Mouse (Mus musculus): ENCODE measurements around the gene Ank3. TPM values are rescaled to one million over a fixed set of nuclear protein-coding genes. Genes with fewer than 3 reads are reported as not detected.

Ank3 gene
- polyA plus RNA-seq, 1 experiment from 2014 or later, result 150 TPM

DNA sequence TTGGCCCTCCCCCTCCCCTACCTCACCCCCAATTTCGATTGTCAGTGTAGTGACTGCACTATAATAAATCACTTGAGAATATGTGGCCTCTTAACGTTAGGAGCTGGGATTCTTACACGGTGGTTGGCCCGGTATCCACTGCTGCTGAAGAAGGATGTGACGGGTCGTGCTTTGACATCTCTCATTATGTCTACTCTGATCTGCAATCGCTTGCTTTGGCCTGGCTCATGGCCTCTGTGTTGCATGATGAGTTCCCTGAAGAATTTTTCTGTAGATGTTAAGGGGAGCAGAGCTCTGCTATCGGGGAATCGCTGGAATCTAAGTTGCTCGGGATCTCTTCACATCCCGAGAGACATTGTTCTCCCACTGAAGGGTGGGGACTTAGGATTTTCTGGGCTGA is 354.9 kb downstream of the Ank3 start:
- no peak overlapping the region for H3K4me3 ChIP-seq (replicated peaks; ENCODE audit: low read depth, low read length)
- DNase-seq (peak; percentile 31), ATAC-seq (ENCODE audit: low FRiP score, low TSS enrichment) (no peak)

DNA sequence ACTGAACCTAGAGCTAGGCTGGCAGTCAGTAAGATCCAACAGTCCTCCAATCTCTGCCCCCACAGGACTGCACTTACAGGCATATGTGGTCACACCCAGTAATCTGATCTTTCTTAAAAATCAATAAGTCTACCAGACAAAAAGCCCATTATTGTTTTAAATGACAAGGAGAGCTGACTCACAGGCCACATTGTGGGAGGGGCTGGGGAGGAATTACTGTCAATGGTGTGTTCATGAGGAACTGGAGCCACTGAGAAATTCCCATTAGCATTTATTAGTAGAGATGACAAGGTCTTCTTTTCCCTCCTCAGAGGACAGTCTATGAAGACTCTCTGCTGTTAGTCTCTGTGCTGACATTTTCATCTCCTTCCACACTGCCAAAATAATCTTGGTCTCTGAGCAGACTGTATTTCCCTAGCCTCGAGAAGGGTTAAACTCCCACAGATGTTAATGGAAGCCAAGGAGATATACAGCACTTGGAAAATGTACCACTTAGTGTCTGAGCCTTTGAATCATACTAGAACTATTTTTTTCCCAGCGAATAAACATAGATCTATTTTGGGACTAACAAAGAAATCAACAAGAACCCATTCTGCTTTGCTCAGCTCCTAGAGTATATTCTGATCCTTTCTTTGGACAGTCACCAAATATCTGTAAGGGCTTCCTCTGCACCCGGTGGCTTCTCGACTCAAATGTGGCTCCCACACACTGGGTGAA is 358.5 kb downstream of the Ank3 start:
- Histone ChIP-seq H3K27ac (replicated peaks; ENCODE audit: low read depth, low read length) (no peak overlapping the region), H3K9ac (replicated peaks; ENCODE audit: low read length) (no peak overlapping the region), H3K4me2 (ENCODE audit: low read length) (no peak overlapping the region), H3K4me3 (replicated peaks; ENCODE audit: low read depth, low read length) (no peak overlapping the region), H3K4me1 (ENCODE audit: control insufficient read depth, insufficient read depth, low read length) (no peaks in the 10 kb centered on the region), H3K9me3 (ENCODE audit: control insufficient read depth, low read length) (no peaks in the 10 kb centered on the region), H3K27me3 (ENCODE audit: control insufficient read depth, insufficient read depth, low read length) (no peaks in the 10 kb centered on the region), H3K36me3 (ENCODE audit: control insufficient read depth, insufficient read depth, low read length) (no peaks in the 10 kb centered on the region)
- ATAC-seq (ENCODE audit: low FRiP score, low TSS enrichment), result no peak
- WGBS, result 90% methylated on average over 4 of the region's 4 CpGs
- DNase-seq, result no peak

More for the DNA sequence above, 354.9 kb downstream of the Ank3 start:
- Histone ChIP-seq H3K27me3 (ENCODE audit: control insufficient read depth, insufficient read depth, low read length) (no peaks in the 10 kb centered on the region), H3K4me2 (ENCODE audit: low read length) (no peak overlapping the region), H3K9me3 (ENCODE audit: control insufficient read depth, low read length) (no peaks in the 10 kb centered on the region), H3K9ac (replicated peaks; ENCODE audit: low read length) (no peak overlapping the region), H3K36me3 (ENCODE audit: control insufficient read depth, insufficient read depth, low read length) (no peaks in the 10 kb centered on the region), H3K27ac (replicated peaks; ENCODE audit: low read depth, low read length) (no peak overlapping the region), H3K4me1 (ENCODE audit: control insufficient read depth, insufficient read depth, low read length) (0 out of 2 replicates have a peak, but pooled peaks cover 15% of the 10 kb centered on the region)
- 68% methylated on average over 11 of the region's 11 CpGs for WGBS

DNA sequence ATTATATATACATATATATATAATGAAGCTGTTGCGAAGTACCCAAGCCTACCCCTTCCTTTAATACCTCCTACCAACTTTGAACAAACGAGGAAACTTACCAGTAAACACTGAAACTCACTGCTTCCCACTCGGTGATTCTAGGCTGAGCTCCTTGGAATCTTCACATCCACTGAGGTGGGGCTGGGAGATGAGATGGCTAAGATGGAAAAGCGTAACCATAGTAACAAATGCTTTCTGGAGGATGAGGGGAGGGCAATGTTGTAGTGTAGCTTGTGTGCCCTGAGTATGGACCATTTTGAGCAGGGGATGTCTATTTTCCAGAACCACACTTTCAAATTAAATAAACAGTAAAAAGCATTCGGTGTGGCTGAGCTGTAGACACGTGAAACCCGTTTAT is 364.4 kb downstream of the Ank3 start:
- H3K27ac ChIP-seq (replicated peaks; ENCODE audit: low read depth, low read length), result no peak overlapping the region
- WGBS, result 71% methylated on average over 7 of the region's 7 CpGs
- H3K36me3 ChIP-seq (ENCODE audit: control insufficient read depth, insufficient read depth, low read length), result no peaks in the 10 kb centered on the region
- H3K4me3 ChIP-seq (replicated peaks; ENCODE audit: low read depth, low read length), result no peak overlapping the region
- H3K9me3 ChIP-seq (ENCODE audit: control insufficient read depth, low read length), result no peaks in the 10 kb centered on the region
- DNase-seq, result peak; percentile 43
- ATAC-seq (ENCODE audit: low FRiP score, low TSS enrichment), result no peak
- peaks cover 7% of the 10 kb centered on the region; the same call in 1 of the 2 replicates for H3K4me1 ChIP-seq (ENCODE audit: control insufficient read depth, insufficient read depth, low read length)
- H3K4me2 ChIP-seq (ENCODE audit: low read length), result no peak overlapping the region
- no peak overlapping the region for H3K9ac ChIP-seq (replicated peaks; ENCODE audit: low read length)
- no peaks in the 10 kb centered on the region for H3K27me3 ChIP-seq (ENCODE audit: control insufficient read depth, insufficient read depth, low read length)

- 58% methylated on average over 4 of the region's 4 CpGs for WGBS
- no peaks in the 10 kb centered on the region for H3K27me3 ChIP-seq (ENCODE audit: control insufficient read depth, insufficient read depth, low read length)
- H3K4me1 ChIP-seq (ENCODE audit: control insufficient read depth, insufficient read depth, low read length), result peaks cover 7% of the 10 kb centered on the region; the same call in 1 of the 2 replicates
- 0 out of 2 replicates have a peak overlapping the region, but pooled peaks have one; percentile 26 for H3K27ac ChIP-seq (replicated peaks; ENCODE audit: low read depth, low read length)
- H3K4me2 ChIP-seq (ENCODE audit: low read length), result no peak overlapping the region
- no peak overlapping the region for H3K9ac ChIP-seq (replicated peaks; ENCODE audit: low read length)
- DNase-seq (no peak), ATAC-seq (ENCODE audit: low FRiP score, low TSS enrichment) (no peak)
- H3K36me3 ChIP-seq (ENCODE audit: control insufficient read depth, insufficient read depth, low read length), result no peaks in the 10 kb centered on the region
- H3K9me3 ChIP-seq (ENCODE audit: control insufficient read depth, low read length), result no peaks in the 10 kb centered on the region
- H3K4me3 ChIP-seq (replicated peaks; ENCODE audit: low read depth, low read length), result no peak overlapping the region
These were observed 365.8 kb downstream of the Ank3 start for GRCm38 (mm10) chr10:69764402-69764801.

- 91% methylated on average over 12 of the region's 12 CpGs for WGBS
- DNase-seq (no peak), ATAC-seq (ENCODE audit: low FRiP score, low TSS enrichment) (no peak)
- Histone ChIP-seq H3K4me3 (replicated peaks; ENCODE audit: low read depth, low read length) (no peak overlapping the region), H3K9ac (replicated peaks; ENCODE audit: low read length) (no peak overlapping the region), H3K27ac (replicated peaks; ENCODE audit: low read depth, low read length) (no peak overlapping the region), H3K36me3 (ENCODE audit: control insufficient read depth, insufficient read depth, low read length) (no peaks in the 10 kb centered on the region), H3K9me3 (ENCODE audit: control insufficient read depth, low read length) (no peaks in the 10 kb centered on the region), H3K27me3 (ENCODE audit: control insufficient read depth, insufficient read depth, low read length) (no peaks in the 10 kb centered on the region), H3K4me1 (ENCODE audit: control insufficient read depth, insufficient read depth, low read length) (no peaks in the 10 kb centered on the region), H3K4me2 (ENCODE audit: low read length) (no peak overlapping the region)
These were observed 378.6 kb downstream of the Ank3 start for GRCm38 (mm10) chr10:69777065-69777645.

GRCm38 (mm10) chr10:69777736-69778135 is 379.2 kb downstream of the Ank3 start:
- no peaks in the 10 kb centered on the region for H3K4me1 ChIP-seq (ENCODE audit: control insufficient read depth, insufficient read depth, low read length)
- H3K27ac ChIP-seq (replicated peaks; ENCODE audit: low read depth, low read length), result no peak overlapping the region
- no peak overlapping the region for H3K4me2 ChIP-seq (ENCODE audit: low read length)
- H3K9ac ChIP-seq (replicated peaks; ENCODE audit: low read length), result no peak overlapping the region
- ATAC-seq (ENCODE audit: low FRiP score, low TSS enrichment) (no peak), DNase-seq (no peak)
- H3K36me3 ChIP-seq (ENCODE audit: control insufficient read depth, insufficient read depth, low read length), result no peaks in the 10 kb centered on the region
- H3K27me3 ChIP-seq (ENCODE audit: control insufficient read depth, insufficient read depth, low read length), result no peaks in the 10 kb centered on the region
- WGBS, result 83% methylated on average over 11 of the region's 11 CpGs
- no peaks in the 10 kb centered on the region for H3K9me3 ChIP-seq (ENCODE audit: control insufficient read depth, low read length)
- no peak overlapping the region for H3K4me3 ChIP-seq (replicated peaks; ENCODE audit: low read depth, low read length)

DNA sequence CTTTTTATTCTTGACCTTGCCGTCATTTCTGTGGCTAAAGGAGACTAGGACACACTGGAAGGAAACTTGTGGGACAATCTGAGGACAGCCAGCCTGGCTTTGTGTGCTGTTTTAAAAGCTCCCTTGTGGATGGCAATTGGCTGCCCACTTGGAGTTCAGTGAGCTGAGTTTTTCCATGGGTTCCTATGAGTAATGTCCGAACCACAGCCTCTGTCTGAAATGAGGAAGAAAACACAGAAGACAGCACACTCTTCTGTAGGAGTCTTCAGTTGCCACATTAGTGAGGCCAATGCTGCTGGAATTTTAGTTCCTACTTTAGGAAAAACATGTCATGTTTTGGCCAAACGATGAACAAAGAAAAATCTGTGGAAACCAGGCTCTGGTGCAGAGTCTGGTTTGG is 380.7 kb downstream of the Ank3 start:
- Histone ChIP-seq H3K9me3 (ENCODE audit: control insufficient read depth, low read length) (no peaks in the 10 kb centered on the region; the same call in 1 of the 2 replicates), H3K27ac (replicated peaks; ENCODE audit: low read depth, low read length) (no peak overlapping the region), H3K27me3 (ENCODE audit: control insufficient read depth, insufficient read depth, low read length) (no peaks in the 10 kb centered on the region), H3K36me3 (ENCODE audit: control insufficient read depth, insufficient read depth, low read length) (no peaks in the 10 kb centered on the region), H3K4me3 (replicated peaks; ENCODE audit: low read depth, low read length) (no peak overlapping the region), H3K9ac (replicated peaks; ENCODE audit: low read length) (no peak overlapping the region), H3K4me2 (ENCODE audit: low read length) (no peak overlapping the region), H3K4me1 (ENCODE audit: control insufficient read depth, insufficient read depth, low read length) (no peaks in the 10 kb centered on the region)
- DNase-seq (no peak), ATAC-seq (ENCODE audit: low FRiP score, low TSS enrichment) (no peak)
- WGBS, result 88% methylated on average over 3 of the region's 3 CpGs

DNA sequence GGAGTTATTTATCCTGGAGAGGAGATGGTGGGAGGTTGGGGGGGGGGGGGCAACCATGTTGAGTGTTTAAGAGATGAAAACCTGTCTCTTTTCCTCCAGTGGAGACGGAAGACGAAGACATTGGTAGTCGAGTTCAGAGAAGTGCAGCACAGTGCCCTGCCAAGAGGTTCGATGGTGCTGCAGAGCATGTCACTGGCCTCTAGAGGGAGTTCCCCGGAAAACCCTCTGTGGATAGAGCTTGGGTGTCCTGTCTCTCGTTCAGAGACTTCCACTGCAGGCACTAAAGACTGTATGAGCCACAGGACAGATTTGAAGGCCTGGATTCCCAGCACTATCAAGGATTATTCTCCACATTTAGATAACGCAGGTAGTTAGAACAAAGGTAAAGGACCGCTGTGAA is 382.9 kb downstream of the Ank3 start:
- no peaks in the 10 kb centered on the region for H3K36me3 ChIP-seq (ENCODE audit: control insufficient read depth, insufficient read depth, low read length)
- DNase-seq (peak; percentile 65), ATAC-seq (ENCODE audit: low FRiP score, low TSS enrichment) (peak; percentile 24; the same call in 1 of the 2 replicates)
- peaks cover 9% of the 10 kb centered on the region for H3K4me1 ChIP-seq (ENCODE audit: control insufficient read depth, insufficient read depth, low read length)
- H3K27me3 ChIP-seq (ENCODE audit: control insufficient read depth, insufficient read depth, low read length), result no peaks in the 10 kb centered on the region
- no peaks in the 10 kb centered on the region; the same call in 1 of the 2 replicates for H3K9me3 ChIP-seq (ENCODE audit: control insufficient read depth, low read length)
- H3K27ac ChIP-seq (replicated peaks; ENCODE audit: low read depth, low read length), result no peak overlapping the region
- no peak overlapping the region for H3K9ac ChIP-seq (replicated peaks; ENCODE audit: low read length)
- no peak overlapping the region for H3K4me3 ChIP-seq (replicated peaks; ENCODE audit: low read depth, low read length)
- H3K4me2 ChIP-seq (ENCODE audit: low read length), result no peak overlapping the region
- WGBS, result 22% methylated on average over 8 of the region's 8 CpGs

DNA sequence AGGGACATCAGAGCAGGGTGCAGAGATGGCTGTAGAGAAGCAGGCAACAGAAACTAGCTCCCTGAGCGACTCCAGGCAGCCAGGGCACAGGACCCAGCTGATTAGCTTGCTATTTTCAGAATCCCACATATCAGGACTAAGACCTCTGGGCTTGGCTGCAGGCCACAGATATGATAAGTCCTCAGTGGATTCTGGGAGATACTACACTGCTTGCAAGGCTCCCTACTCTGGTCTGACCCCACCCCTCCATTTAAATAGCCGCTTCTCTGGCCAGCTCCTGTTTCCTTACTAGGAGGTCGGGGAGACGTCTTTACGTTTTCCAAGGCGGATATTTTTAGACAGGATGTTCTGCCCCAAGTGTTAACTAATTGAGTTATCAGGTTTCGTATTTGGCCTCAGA is 386.7 kb downstream of the Ank3 start:
- 44% methylated on average over 7 of the region's 7 CpGs for WGBS
- DNase-seq, result no peak
- ATAC-seq (ENCODE audit: low FRiP score, low TSS enrichment), result no peak
- no peak overlapping the region for H3K4me2 ChIP-seq (ENCODE audit: low read length)
- H3K27ac ChIP-seq (replicated peaks; ENCODE audit: low read depth, low read length), result no peak overlapping the region
- no peak overlapping the region for H3K9ac ChIP-seq (replicated peaks; ENCODE audit: low read length)
- no peaks in the 10 kb centered on the region for H3K27me3 ChIP-seq (ENCODE audit: control insufficient read depth, insufficient read depth, low read length)
- peaks cover 20% of the 10 kb centered on the region for H3K4me1 ChIP-seq (ENCODE audit: control insufficient read depth, insufficient read depth, low read length)
- H3K36me3 ChIP-seq (ENCODE audit: control insufficient read depth, insufficient read depth, low read length), result no peaks in the 10 kb centered on the region
- H3K4me3 ChIP-seq (replicated peaks; ENCODE audit: low read depth, low read length), result no peak overlapping the region
- no peaks in the 10 kb centered on the region; the same call in 1 of the 2 replicates for H3K9me3 ChIP-seq (ENCODE audit: control insufficient read depth, low read length)

Measured in midbrain, embryonic 14.5 days (tissue).